Mouse (Mus musculus) adrenal gland, adult 2 months (tissue): Measurements from ENCODE around the gene Atp5s. TPM values are rescaled to one million over a fixed set of nuclear protein-coding genes. Genes with fewer than 3 reads are reported as not detected.

Experiments used
- DNase-seq: peaks from one replicate; pipeline ENCODE4 v3.0.0; 2021
- polyA plus RNA-seq: library from polyadenylated mRNA; depleted of rRNA; stranded (reverse); fragments of >200 nt; gene quantifications from 2 replicates; pipeline ENCODE4 v1.2.3, GENCODE M21; 2012
- total RNA-seq, 2 experiments: library from RNA; stranded (reverse); gene quantifications; 2 replicates each; pipeline ENCODE4 v1.2.3; 2021

Atp5s gene
- total and polyA plus RNA-seq, 3 experiments = 12.6 to 19.2 (median 13.4) TPM

- DNase-seq = no peak
Observed at GRCm38 (mm10) chr12:69732221-69732620, 7.5 kb downstream of the Atp5s start.

- DNase-seq = no peak
Observed at GRCm38 (mm10) chr12:69733518-69733917, 8.8 kb downstream of the Atp5s start.

- no peak for DNase-seq
Observed at GRCm38 (mm10) chr12:69733923-69734322, 9.2 kb downstream of the Atp5s start.

DNA sequence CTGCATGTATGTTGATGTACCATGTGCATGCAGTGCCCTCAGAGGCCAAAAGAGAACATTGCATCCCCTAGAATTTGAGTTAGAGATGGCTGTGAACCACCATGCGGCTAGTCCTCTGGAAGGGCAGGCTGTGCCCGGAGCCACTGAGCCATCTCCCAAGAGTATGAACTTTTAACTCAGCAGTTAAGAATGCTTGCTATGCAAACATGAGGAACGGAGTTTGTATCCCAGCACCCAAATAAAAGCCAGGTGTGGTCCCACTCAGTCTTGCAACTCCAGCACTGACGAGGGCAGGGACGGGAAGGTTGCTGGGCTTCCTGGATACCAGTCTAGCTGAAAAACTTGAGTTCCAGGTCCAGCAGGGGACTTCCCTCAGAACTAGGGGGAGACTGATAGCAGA, 17.2 kb downstream of the Atp5s start:
- no peak for DNase-seq

DNA sequence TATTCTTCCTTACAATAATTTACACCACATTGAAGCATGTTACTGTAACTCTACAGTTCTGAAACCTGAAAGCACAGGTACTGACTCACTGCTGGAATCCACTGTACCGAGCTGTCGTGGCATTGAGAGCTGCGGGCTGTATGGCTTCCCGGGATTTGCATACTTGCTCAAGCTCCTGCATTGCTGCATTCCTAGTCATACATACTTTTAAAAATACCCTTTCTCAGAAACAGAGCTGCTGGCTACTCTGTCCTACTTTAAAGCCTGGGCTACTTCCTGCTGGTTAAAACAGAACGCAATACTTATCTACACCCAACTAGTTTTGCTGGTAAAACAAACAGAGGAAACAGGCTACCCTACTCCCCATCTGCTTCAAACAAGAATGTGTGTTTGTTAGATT, 19.4 kb downstream of the Atp5s start:
- DNase-seq = no peak

DNA sequence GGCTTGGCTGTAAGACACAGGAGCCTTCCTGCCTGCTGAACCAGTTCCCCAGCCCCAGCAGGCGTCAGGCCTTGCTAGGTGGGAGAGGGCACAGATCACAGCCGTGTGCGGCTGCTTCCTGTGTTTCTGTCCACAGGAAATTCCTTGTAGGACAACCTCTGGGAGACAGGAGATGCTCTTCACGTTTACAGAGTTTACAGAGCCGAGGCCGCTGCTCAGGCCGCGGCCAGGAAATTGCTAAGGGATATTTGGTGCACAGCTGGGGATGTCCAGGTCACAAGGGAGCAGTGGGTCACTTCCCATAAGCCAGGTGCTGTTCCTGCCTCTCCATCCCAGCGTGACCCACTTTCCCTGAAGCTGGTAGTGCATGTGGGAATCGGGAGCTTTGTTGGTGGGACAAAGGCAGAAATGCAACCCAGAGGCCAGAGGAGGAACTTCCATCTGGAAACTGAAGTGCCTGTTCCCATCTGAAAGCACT, 27.2 kb downstream of the Atp5s start:
- peak; percentile 49 for DNase-seq

DNA sequence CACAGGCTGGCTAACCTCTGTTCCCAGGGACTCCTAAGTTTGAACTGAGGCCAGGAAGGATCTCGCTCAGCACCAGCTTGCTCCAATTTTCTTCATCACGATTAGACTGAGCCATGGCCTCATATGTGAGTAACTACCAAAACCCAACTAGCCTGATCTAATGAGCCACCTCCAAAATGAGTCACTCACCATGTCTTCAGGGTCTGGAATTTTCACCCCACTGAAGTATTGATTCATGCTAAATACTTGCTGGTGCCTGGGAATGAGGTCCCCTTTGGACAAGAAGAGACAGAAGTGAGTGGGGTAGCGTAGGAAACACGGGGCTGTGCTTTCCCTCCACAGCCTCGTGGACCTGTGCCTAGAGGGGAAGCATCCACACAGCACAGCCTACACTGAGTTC, 29.2 kb downstream of the Atp5s start:
- no peak for DNase-seq

DNA sequence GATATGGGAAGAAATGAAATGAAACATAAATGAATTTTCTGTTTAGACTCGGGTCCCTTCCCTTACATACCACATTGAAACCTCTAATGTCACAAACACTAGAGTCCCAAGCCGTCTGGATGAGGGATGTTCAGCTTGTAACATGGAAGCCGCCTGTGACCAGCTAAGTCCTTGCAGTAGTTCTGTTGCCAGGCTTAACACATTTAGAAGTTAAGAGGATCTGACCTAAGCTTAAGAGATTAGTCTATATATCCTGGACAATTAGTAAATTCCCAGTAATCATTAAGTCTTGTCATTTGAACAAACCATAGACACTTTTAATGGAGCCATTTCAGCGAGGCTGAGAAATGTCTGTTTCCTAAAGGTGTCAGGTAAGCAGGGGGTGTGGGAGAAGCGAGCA, 31.3 kb downstream of the Atp5s start:
- DNase-seq = no peak

DNA sequence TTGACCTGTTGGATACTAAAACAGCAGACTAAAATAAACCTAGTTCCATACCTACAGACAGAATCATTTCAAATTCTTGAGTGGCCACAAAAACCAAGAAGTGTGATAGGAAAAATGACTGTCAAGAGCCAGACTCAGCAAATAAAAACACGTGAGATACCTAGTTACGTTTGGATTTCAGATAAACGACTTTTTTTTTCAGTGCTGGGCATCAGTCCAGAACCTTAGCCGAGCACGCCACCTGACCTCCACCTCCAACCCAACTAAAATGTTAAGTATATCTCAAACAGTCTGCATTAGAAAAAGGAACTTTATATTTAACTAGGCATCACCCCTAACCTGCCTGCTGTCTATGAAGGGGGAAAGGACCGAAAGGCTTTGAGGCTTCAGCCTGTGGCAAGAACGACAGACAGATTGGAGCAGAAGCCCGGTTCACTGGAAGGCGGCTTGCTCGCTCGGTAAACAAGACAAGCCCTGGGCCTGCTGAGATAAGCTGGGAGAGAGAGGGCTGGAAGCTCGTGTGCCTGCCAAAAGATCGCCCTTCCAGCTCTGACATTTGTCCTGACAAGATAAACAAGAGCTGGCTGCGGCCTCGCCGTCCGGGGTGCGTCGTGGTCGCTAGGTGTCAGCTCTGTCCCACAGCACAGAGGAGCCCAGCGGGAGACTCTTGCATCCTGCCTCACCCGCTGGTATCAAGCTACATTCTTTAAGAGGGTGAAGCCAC, 32.8 kb downstream of the Atp5s start:
- peak; percentile 95 for DNase-seq

DNA sequence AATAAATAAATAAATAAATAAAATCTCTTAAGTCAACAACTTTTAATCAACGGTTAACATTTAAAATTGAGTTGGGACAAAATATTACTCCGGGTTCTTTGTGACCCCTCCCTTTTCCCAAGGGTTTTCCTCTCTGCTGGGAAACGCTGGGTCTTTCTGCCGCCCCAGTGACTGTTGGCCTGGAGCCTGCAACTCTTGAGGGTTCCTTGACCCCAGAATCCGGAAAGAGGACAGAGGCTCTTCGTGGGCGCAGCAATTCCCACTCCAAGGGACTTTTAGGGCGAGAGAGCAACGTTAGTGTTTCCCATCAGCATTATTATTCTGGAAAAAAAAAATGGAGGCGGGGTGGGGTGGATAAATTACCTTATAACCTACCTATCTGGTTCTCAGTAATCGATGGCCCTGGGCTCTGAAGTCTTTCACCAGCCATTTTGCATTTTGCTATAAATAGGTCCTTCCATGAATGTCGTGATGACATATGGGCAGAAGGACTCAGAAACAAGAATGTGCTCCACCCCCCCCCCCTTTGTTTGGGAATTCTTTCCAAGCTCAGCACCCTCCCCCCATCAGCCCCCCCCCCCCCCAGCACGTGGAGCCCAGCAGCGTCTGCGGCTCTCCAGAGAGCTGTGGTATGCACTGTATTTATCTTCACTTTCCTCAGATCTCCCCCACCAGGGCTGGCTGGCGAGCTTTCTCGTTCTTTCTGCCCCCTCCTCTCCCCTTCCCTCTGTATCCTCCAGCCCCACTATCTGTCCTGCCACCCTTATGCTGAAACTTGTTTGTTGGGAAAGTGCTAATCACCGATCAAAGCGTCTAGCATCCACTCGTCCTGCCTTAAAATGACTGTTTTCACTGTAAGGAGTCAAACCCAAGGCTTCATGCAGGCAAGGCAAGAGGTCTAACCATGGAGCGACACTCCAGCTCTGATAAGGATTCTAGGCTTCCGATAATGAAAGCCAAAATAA, 33.8 kb downstream of the Atp5s start:
- peak; percentile 48 for DNase-seq

DNA sequence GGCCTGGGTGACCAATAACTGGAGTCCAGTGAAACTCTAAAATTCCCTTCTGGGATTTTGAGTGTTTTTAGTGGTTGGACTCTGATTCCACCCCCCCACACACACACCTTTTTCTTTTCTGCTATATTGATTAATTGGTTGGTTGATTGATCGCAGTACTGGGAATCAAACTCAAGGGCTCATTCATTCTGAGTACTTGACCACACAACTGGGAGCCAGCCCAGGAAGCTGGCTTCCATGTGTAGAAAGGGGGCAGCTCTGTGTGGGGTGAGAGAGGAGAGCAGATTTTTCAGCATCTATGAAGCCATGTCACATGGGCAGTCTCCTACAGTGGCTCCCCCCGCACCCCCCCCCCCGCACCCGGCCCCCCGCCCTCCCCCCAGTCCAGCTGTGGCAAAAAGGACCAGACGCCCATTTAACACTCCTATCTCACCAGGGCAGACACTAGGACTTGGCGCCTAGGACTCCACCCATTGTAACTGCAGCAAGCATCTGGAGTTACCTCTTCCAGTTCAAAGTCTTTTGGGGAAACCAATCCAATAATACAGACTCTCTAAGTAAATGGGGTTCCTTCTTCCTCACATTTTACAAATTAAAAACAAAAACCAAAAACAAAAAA, 34.6 kb downstream of the Atp5s start:
- no peak for DNase-seq

- DNase-seq = no peak
Observed at GRCm38 (mm10) chr12:69760014-69760413, 35.3 kb downstream of the Atp5s start.

GRCm38 (mm10) chr12:69760743-69761406, 36.1 kb downstream of the Atp5s start:
- DNase-seq = no peak

DNA sequence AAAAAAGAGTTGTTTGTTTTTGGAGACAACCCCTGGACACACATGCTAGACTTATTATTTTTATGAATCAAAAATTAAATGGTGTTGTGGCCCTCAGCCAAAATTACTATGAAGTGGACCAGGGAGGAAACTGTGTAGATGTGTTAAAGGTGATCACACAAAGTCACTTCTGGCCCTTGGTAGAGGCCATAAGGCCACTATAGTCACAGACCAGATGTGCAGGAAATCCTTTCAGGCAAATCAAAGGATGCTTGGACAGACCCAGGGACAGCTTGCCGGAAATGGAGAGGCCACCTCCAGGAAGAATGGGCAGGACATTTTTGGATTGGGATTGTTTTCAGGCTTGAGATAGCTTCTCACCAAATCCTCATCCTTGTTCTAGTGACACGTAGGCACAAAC, 36.9 kb downstream of the Atp5s start:
- peak; percentile 29 for DNase-seq

GRCm38 (mm10) chr12:69765543-69765942, 40.8 kb downstream of the Atp5s start:
- no peak for DNase-seq

DNA sequence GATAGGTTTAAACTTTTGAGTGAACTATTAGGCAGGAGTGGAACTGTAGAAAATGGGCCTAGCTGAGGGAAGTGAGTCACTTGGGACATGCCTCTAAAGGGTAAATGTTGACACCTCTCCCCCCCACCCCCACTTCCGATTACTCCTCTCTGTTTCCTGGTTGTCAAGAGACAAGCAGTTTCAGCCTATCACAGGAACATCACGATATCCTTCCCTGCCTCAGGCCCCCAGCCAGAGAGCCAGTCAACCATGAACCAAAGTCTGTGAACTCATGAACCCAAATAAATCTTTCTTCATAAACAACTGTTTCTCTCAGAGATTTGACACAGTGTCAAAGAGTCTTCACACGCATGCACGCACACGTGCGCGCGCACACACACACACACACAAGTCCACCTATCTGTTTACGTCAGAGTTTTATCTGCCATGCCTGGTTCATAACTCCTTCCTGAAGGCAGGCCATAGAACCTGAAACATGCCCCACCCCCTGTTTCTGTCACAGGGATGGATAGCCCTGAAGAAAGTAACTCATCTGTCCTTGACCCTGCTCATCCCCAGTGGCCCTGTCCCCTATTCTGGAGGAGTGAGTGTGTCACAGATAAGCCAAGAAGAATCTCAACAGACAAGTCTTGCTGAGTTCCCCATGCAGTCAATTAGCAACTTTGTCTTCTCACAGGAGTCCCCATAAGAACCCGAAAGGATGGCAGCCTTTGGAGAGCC, 41.6 kb downstream of the Atp5s start:
- peak; percentile 41 for DNase-seq

DNA sequence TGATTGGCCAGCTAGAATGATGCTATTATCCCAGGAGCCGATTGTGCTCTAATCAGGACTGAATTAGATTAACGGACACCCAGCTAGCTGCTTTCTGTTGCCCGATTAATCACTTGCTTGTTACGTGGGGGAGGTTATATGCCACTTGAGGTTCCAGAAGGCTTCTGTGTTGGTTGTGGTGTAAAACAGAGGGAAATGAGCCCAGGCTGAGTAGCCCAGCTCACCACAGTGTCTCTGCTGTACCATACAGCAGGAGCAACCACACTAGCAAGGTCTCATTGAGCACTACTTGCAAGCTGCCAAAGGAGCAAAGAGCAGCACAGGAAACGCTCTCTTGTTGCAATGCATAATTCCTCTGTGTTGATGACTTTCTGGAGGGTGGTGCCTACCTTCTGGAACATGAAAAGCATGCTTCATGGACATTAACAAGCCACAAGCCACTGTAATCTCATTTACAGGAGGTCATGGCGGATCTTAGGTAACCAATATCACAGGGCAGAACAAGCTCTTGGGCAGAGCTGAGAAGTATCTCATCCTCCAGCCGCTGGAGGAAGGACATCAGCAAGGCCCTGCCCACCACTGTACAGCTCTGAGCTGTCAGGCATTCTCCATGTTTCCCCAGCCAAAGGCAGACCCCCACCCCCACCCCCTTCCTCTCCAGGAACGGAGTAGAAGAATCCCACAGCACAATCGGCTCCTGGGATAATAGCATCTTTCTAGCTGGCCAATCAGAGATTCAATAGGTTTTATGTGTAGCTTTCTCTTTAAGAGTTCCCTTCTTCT, 42.9 kb downstream of the Atp5s start:
- no peak for DNase-seq

DNA sequence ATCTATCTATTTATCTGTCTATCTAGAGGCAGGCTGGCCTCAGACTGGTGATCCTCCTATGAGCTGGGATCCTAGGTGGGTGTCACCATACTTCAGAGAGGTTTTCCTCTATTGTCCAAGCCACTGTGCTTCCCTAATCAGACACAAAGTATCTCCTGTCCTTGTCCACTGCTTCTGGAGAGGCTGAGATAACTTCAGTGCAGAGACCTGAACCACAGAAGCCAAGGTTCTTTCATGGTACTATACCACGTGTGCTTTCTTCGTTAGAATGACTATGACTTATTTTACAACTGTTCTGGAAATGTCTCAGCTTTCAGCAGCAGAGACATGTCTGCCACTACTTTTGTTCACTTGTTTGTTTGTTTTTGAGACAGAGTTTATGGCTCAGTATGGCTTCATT, 44.1 kb downstream of the Atp5s start:
- DNase-seq = no peak

- DNase-seq = no peak
Observed at GRCm38 (mm10) chr12:69776607-69777340, 52.0 kb downstream of the Atp5s start.

GRCm38 (mm10) chr12:69777341-69777730, 52.6 kb downstream of the Atp5s start:
- DNase-seq = no peak
